Mouse (Mus musculus) lung, adult 2 months (tissue): ENCODE measurements around the gene Scg2.

Experiments
- CTCF ChIP-seq: fragments of 200-500 bp; IDR thresholded peaks from 2 replicates; pipeline ENCODE4 v1.5.1; 2011; ENCODE audit warnings: mild to moderate bottlenecking, low read length, control low read depth; ENCODE audit not compliant: insufficient read depth
- POLR2A ChIP-seq: fragments of 200-500 bp; IDR thresholded peaks from 2 replicates; pipeline ENCODE4 v1.6.1; 2011; ENCODE audit warnings: low read depth, mild to moderate bottlenecking, control low read depth, low read length, borderline replicate concordance; ENCODE audit errors: extremely low read depth

DNA sequence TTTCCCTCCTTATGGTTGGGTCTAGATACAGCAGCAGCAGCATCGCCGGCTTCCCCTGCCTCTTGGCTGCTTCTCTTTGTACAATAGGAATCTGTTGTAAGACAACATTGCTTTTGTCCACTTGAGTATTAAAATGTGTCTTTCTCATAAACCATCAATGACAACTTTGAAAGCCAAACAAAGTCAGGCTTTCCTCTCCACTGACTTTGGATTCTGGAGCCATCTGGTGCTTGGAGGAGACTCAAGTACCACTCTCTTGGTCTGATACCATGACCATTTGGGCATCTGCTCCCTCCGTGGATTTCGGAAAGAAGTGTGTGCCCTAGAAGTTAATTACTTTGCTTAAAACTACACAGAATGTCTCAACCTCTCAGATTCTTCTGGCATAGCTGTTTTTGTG is 5.7 kb upstream of the Scg2 start:
- TF ChIP-seq CTCF: no peak
- no peak for TF ChIP-seq POLR2A
